Mouse (Mus musculus): ENCODE results near the gene Slc6a3. TPM values are rescaled to one million over a fixed set of nuclear protein-coding genes. Genes with fewer than 3 reads are reported as not detected.
A peak's percentile ranks its signal among the peaks of the same experiment; 100 is the strongest.

Slc6a3 gene
- polyA plus RNA-seq, 2 experiments: 0.59 to 0.75 TPM

DNA sequence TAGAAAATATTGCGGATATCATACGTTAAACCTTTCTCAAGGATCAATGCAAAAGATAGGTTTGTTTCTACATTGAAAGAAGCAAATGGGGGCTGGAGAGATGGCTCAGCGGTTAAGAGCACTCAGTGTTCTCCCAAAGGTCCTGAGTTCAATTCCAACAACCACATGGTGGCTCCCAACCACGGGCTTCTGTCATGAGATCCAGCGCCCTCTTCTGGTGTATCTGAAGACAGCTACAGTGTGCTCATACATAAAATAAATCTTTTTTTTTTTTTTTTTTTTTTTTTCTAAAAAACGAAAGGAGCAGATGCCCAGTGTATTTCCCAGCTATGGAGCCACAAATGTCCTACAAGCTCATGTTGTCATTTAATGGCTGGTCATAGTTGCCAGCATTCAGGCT, 84.1 kb downstream of the Slc6a3 start:
- H3K9me3 ChIP-seq (ENCODE audit: control insufficient read depth, low read length): no peaks in the 10 kb centered on the region
- H3K9ac ChIP-seq (replicated peaks): no peak overlapping the region
- peaks cover 31% of the 10 kb centered on the region for H3K36me3 ChIP-seq (replicated peaks; ENCODE audit: control insufficient read depth, insufficient read depth, low read depth)
- ATAC-seq (ENCODE audit: insufficient read depth): no peak
- 51% methylated on average over 6 of the region's 6 CpGs for WGBS (ENCODE audit: insufficient replicate concordance)
- no peaks in the 10 kb centered on the region for H3K4me1 ChIP-seq (replicated peaks; ENCODE audit: control insufficient read depth in 2 of 2, insufficient read depth in 2 of 2, low read length in 1 of 2)
- no peak overlapping the region for H3K4me3 ChIP-seq (ENCODE audit: insufficient read depth in 1 of 2, low read depth in 2 of 2, low read length in 2 of 2)
- no peak overlapping the region for H3K27ac ChIP-seq
- no peaks in the 10 kb centered on the region for H3K27me3 ChIP-seq (ENCODE audit: control insufficient read depth, insufficient read depth, low read length)
- DNase-seq (ENCODE audit: low read depth in 3 of 3, low spot score in 3 of 3): no peak
- H3K4me2 ChIP-seq (ENCODE audit: low read depth): no peak overlapping the region
- TF ChIP-seq EP300 (IDR thresholded peaks at IDR 0.05; ENCODE audit: low read depth) (no peak), CTCF (IDR thresholded peaks at IDR 0.05; ENCODE audit: low read depth) (peak; percentile 59)

DNA sequence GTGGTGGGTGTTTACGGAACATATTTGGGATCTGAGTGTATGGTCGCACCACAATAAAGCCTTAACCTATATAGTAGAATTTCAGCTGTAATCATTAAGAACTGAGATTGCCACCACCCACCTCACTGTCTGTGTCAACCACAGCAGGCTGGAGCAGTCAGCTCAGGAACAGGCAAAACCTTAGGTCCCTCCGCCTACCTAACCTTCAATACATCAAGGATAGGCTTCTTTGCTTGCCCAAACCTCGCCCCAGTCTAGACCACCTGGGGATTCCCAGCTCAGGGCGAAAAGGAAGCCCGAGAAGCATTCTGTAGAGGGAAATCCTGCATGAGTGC, 89.8 kb downstream of the Slc6a3 start:
- ATAC-seq (ENCODE audit: insufficient read depth): no peak
- no peak for DNase-seq (ENCODE audit: low read depth in 3 of 3, low spot score in 3 of 3)
- H3K27ac ChIP-seq: no peak overlapping the region

GRCm38 (mm10) chr13:73626745-73627549, 90.4 kb downstream of the Slc6a3 start, which contains the start of gene Tert:
Gene Tert (plus strand): TSS chr13:73626911.
- TF ChIP-seq EP300 (IDR thresholded peaks at IDR 0.05; ENCODE audit: low read depth) (no peak), CTCF (IDR thresholded peaks at IDR 0.05; ENCODE audit: low read depth) (peak; percentile 58)
- ATAC-seq (ENCODE audit: insufficient read depth) (peak; percentile 66), DNase-seq (ENCODE audit: low read depth in 3 of 3, low spot score in 3 of 3) (no peak)
- Histone ChIP-seq H3K27me3 (ENCODE audit: control insufficient read depth, insufficient read depth, low read length) (no peaks in the 10 kb centered on the region), H3K36me3 (replicated peaks; ENCODE audit: control insufficient read depth, insufficient read depth, low read depth) (no peaks in the 10 kb centered on the region), H3K27ac (no peak within 1 kb of the TSS), H3K4me2 (ENCODE audit: low read depth) (peak within 1 kb of the TSS; percentile 66), H3K9ac (replicated peaks) (no peak within 1 kb of the TSS), H3K4me1 (replicated peaks; ENCODE audit: control insufficient read depth in 2 of 2, insufficient read depth in 2 of 2, low read length in 1 of 2) (peaks cover 0 to 10% of the 10 kb centered on the region in 2 experiments; a peak in 2 of 4 replicates), H3K4me3 (ENCODE audit: insufficient read depth in 1 of 2, low read depth in 2 of 2, low read length in 2 of 2) (peak within 1 kb of the TSS; percentile 36 to 51), H3K9me3 (ENCODE audit: control insufficient read depth, low read length) (no peaks in the 10 kb centered on the region)
- 14% methylated on average over 47 of the region's 47 CpGs for WGBS (ENCODE audit: insufficient replicate concordance)

More for the DNA sequence above, 89.8 kb downstream of the Slc6a3 start:
- Histone ChIP-seq H3K9me3 (ENCODE audit: control insufficient read depth, low read length) (no peaks in the 10 kb centered on the region), H3K36me3 (replicated peaks; ENCODE audit: control insufficient read depth, insufficient read depth, low read depth) (no peaks in the 10 kb centered on the region), H3K4me2 (ENCODE audit: low read depth) (peak overlapping the region; percentile 66), H3K27me3 (ENCODE audit: control insufficient read depth, insufficient read depth, low read length) (no peaks in the 10 kb centered on the region), H3K4me1 (replicated peaks; ENCODE audit: control insufficient read depth in 2 of 2, insufficient read depth in 2 of 2, low read length in 1 of 2) (peaks cover 0 to 10% of the 10 kb centered on the region in 2 experiments; a peak in 2 of 4 replicates), H3K9ac (replicated peaks) (no peak overlapping the region), H3K4me3 (ENCODE audit: insufficient read depth in 1 of 2, low read depth in 2 of 2, low read length in 2 of 2) (peak overlapping the region; percentile 36 to 51; a peak in 3 of 4 replicates)
- WGBS (ENCODE audit: insufficient replicate concordance): 39% methylated on average over 6 of the region's 6 CpGs
- TF ChIP-seq EP300 (IDR thresholded peaks at IDR 0.05; ENCODE audit: low read depth) (no peak), CTCF (IDR thresholded peaks at IDR 0.05; ENCODE audit: low read depth) (no peak)

Other genes starting within 250 kb of the Slc6a3 start
- gene Mrpl36, start 208.2 kb upstream of the Slc6a3 start, polyA plus RNA-seq (2012; rRNA removed): 49.6 and 52.4 TPM in 2 replicates
- gene Mrpl36, start 208.2 kb upstream of the Slc6a3 start, polyA plus RNA-seq (2014; fragmentation: Nextera tagmentation; extraction: Ambion mirVana): 86.7 and 93.8 TPM in 2 replicates
- 117 and 158 TPM in 2 replicates for gene Ndufs6, start 208.2 kb upstream of the Slc6a3 start, polyA plus RNA-seq (2012; rRNA removed)
- 290 and 302 TPM in 2 replicates for gene Ndufs6, start 208.2 kb upstream of the Slc6a3 start, polyA plus RNA-seq (2014; fragmentation: Nextera tagmentation; extraction: Ambion mirVana)
- gene Lpcat1, start 69.5 kb upstream of the Slc6a3 start, polyA plus RNA-seq (2012; rRNA removed): 49.5 and 61.0 TPM in 2 replicates
- gene Lpcat1, start 69.5 kb upstream of the Slc6a3 start, polyA plus RNA-seq (2014; fragmentation: Nextera tagmentation; extraction: Ambion mirVana): 63.7 and 72.5 TPM in 2 replicates
- 53.1 and 57.7 TPM in 2 replicates for gene Clptm1l, start 67.3 kb downstream of the Slc6a3 start, polyA plus RNA-seq (2012; rRNA removed)
- gene Clptm1l, start 67.3 kb downstream of the Slc6a3 start, polyA plus RNA-seq (2014; fragmentation: Nextera tagmentation; extraction: Ambion mirVana): 58.9 and 67.7 TPM in 2 replicates
- 2.2 and 2.6 TPM in 2 replicates for gene Tert, start 90.2 kb downstream of the Slc6a3 start, polyA plus RNA-seq (2012; rRNA removed)
- 0.47 and 0.62 TPM in 2 replicates for gene Tert, start 90.2 kb downstream of the Slc6a3 start, polyA plus RNA-seq (2014; fragmentation: Nextera tagmentation; extraction: Ambion mirVana)
- gene Slc6a18, start 141.3 kb downstream of the Slc6a3 start, polyA plus RNA-seq (2012; rRNA removed): not detected in 2 replicates
- gene Slc6a18, start 141.3 kb downstream of the Slc6a3 start, polyA plus RNA-seq (2014; fragmentation: Nextera tagmentation; extraction: Ambion mirVana): not detected in 2 replicates
- 1.2 and 1.4 TPM in 2 replicates for gene Slc6a19, start 168.1 kb downstream of the Slc6a3 start, polyA plus RNA-seq (2012; rRNA removed)
- 1.0 and 1.2 TPM in 2 replicates for gene Slc6a19, start 168.1 kb downstream of the Slc6a3 start, polyA plus RNA-seq (2014; fragmentation: Nextera tagmentation; extraction: Ambion mirVana)
- 9.2 and 9.9 TPM in 2 replicates for gene Slc12a7, start 196.3 kb downstream of the Slc6a3 start, polyA plus RNA-seq (2012; rRNA removed)
- 7.8 and 9.8 TPM in 2 replicates for gene Slc12a7, start 196.3 kb downstream of the Slc6a3 start, polyA plus RNA-seq (2014; fragmentation: Nextera tagmentation; extraction: Ambion mirVana)